Mouse (Mus musculus) kidney, postnatal 0 days (tissue): ENCODE results near the gene Sash3. TPM values are rescaled to one million over a fixed set of nuclear protein-coding genes. Genes with fewer than 3 reads are reported as not detected.

Source experiments
- ATAC-seq: fragments of 200-750 bp; cut with Nextera tagmentation; replicated peaks from 2 replicates; pipeline ENCODE4 v1.8.0; 2017; ENCODE audit warnings: low read depth, moderate number of reproducible peaks, moderate TSS enrichment, moderate library complexity; ENCODE audit not compliant: low FRiP score
- DNase-seq: peaks from one replicate; pipeline ENCODE4 v3.0.0-alpha.2; 2016; ENCODE audit warnings: low spot score
- H3K27ac ChIP-seq: fragments of 300-500 bp; sonication (generic); 2 replicates; pipeline ENCODE4 v1.5.1; 2014; ENCODE audit warnings: mild to moderate bottlenecking
- H3K27me3 ChIP-seq: fragments of 300-500 bp; sonication (generic); 2 replicates; pipeline ENCODE4 v1.6.1; 2014; ENCODE audit warnings: low read length, mixed read lengths; ENCODE audit not compliant: insufficient read depth
- H3K36me3 ChIP-seq: fragments of 300-500 bp; sonication (generic); 2 replicates; pipeline ENCODE4 v1.6.1; 2014; ENCODE audit warnings: low read length, mixed read lengths; ENCODE audit not compliant: insufficient read depth
- H3K4me1 ChIP-seq: fragments of 300-500 bp; sonication (generic); replicated peaks from 2 replicates; pipeline ENCODE4 v1.6.1; 2014; ENCODE audit warnings: antibody characterized with exemption, low read length, mixed read lengths; ENCODE audit not compliant: insufficient read depth
- H3K4me2 ChIP-seq: fragments of 300-500 bp; sonication (generic); 2 replicates; pipeline ENCODE4 v1.6.1; 2014; ENCODE audit warnings: mild to moderate bottlenecking, low read length, moderate library complexity, mixed read lengths
- H3K4me3 ChIP-seq: fragments of 300-500 bp; sonication (generic); replicated peaks from 2 replicates; pipeline ENCODE4 v1.5.1; 2014; ENCODE audit warnings: low read depth, low read length
- H3K9ac ChIP-seq: fragments of 300-500 bp; sonication (generic); 2 replicates; pipeline ENCODE4 v1.6.1; 2014; ENCODE audit warnings: low read depth, low read length
- H3K9me3 ChIP-seq: fragments of 300-500 bp; sonication (generic); replicated peaks from 2 replicates; pipeline ENCODE4 v1.6.1; 2016; ENCODE audit warnings: low read length, inconsistent platforms, mixed read lengths
- CTCF ChIP-seq: IDR thresholded peaks from 2 replicates; pipeline ENCODE4 v1.5.1; 2016; ENCODE audit warnings: antibody characterized with exemption, low read depth, mild to moderate bottlenecking, moderate library complexity
- WGBS: fragments of 180-500 bp; shearing (Covaris S2); extraction: QIAGEN DNeasy Blood & Tissue Kit; methylation state at CpG from one replicate; pipeline ENCODE4 v1.1.7; 2014; 5-methylcytosine and 5-hydroxymethylcytosine counted together
- polyA plus RNA-seq: library from polyadenylated mRNA; unstranded; fragments of >200 nt; fragmentation: Nextera tagmentation; extraction: Ambion mirVana; gene quantifications from 2 replicates; pipeline ENCODE4 v1.2.1, GENCODE M21; 2015

The Sash3 gene
- polyA plus RNA-seq, 1 experiment from 2014 or later: 1.2 TPM

DNA sequence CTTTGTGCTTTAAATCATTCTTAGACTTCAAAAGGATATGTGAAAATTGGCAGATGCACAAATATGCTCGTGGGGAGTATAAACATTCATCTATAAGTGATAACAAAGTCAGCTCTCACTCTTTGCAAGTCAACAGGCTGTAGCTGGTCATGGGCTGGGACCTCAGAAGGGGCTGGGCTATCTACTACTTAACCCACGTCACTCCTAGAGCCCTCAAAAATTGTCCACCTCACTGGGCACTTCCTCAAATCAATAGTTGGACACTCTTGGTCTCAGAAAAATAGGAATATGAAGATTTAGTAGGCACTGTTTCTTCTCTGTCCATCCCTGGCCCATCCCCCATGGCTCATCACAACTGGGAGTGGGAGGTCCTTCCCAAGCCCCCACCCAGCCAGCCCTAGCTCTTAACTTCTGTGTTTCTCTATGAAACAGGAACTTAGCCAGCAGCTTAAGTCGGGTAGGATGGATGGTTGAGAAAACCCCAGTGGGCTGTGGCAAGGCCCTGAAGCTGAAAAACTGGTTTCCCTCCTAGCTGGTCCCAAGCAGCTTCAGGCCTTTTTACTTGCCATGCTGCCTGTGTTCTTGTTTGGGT is 5.9 kb upstream of the Sash3 start:
- WGBS: 55% methylated on average over 3 of the region's 3 CpGs
- DNase-seq: no peak
- ATAC-seq: no peak

DNA sequence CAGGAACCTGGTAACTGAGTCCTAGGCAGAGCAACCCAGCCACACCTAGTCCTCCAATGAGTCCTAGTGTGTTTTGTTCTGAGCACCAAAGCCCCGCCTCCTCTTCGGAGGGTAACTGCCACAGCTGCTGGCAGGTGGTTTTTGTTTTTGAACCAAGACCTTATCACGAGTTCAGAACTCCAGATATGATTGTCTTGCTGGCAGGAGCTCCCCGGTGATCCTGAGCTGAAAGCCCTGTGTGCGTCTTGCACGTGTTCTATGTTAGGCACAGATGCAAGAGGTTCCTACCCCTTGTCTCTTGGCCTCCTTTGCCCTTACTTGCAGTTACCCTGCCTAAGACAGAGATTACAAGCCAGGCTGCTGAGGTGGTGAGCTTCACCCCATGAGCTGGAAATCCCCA is 4.8 kb upstream of the Sash3 start:
- Histone ChIP-seq H3K9ac (no peak overlapping the region), H3K4me3 (no peak overlapping the region), H3K4me1 (no peaks in the 10 kb centered on the region), H3K27ac (no peak overlapping the region), H3K9me3 (no peaks in the 10 kb centered on the region), H3K27me3 (no peaks in the 10 kb centered on the region), H3K4me2 (no peak overlapping the region), H3K36me3 (no peaks in the 10 kb centered on the region)
- 81% methylated on average over 6 of the region's 6 CpGs for WGBS
- DNase-seq: no peak
- no peak for ATAC-seq
- TF ChIP-seq CTCF: no peak

More for the DNA sequence above, 5.9 kb upstream of the Sash3 start:
- Histone ChIP-seq H3K27ac (no peak overlapping the region), H3K4me1 (no peaks in the 10 kb centered on the region), H3K4me2 (no peak overlapping the region), H3K27me3 (no peaks in the 10 kb centered on the region), H3K36me3 (no peaks in the 10 kb centered on the region), H3K4me3 (no peak overlapping the region), H3K9ac (no peak overlapping the region), H3K9me3 (no peaks in the 10 kb centered on the region)
- TF ChIP-seq CTCF: no peak

DNA sequence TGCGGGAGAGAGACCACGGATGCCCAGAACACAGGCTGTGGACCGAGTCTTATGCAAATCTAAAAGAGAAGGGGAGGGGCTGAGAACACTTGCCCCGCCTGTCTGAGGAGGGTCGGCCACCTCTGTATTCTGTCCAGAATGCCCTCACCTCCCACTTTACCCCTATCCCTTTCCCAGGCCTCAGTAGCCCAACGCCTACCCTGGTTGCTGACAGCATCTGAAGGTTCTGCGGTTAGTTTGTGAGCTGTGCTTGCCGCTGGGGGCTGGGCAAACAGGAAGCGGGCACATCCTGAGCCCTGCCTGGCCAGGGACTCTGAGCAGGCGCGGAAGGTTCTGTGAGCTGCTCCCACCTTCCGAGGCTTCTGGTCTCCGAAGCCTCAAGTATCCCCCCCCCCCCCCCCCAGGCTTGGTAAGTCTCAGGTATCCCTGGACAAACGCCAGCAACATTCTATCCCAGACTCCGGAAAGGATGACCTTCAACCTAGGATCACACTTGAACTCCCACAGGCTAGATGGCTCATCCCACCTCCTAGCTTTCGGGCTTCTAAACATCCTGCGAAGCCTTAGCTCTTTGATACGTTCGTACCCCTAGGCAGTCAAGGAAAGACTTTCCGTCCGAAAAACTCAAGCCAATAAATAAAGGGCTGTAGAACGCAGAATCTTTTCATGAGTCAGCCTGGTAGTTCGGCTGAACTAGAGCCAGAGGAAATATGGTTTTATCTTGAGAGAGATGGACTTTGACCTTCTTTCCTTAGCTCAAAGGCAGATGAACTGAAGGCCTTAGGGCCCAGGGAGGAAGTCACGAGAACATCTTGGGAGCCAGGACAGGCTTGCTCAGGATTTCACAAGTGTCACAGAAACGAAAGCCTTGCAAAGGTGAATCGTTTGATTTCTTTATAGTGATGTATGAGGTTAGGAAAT is 2.6 kb upstream of the Sash3 start:
- H3K4me2 ChIP-seq: peak overlapping the region; percentile 50
- DNase-seq (peak; percentile 19), ATAC-seq (peak; percentile 75)
- no peak overlapping the region; the same call in 1 of the 2 replicates for H3K27ac ChIP-seq
- no peaks in the 10 kb centered on the region for H3K36me3 ChIP-seq
- no peaks in the 10 kb centered on the region for H3K27me3 ChIP-seq
- H3K9me3 ChIP-seq: no peaks in the 10 kb centered on the region
- H3K4me1 ChIP-seq: no peaks in the 10 kb centered on the region
- TF ChIP-seq CTCF: no peak
- H3K9ac ChIP-seq: no peak overlapping the region
- 36% methylated on average over 25 of the region's 26 CpGs for WGBS
- peak overlapping the region; percentile 14 for H3K4me3 ChIP-seq

DNA sequence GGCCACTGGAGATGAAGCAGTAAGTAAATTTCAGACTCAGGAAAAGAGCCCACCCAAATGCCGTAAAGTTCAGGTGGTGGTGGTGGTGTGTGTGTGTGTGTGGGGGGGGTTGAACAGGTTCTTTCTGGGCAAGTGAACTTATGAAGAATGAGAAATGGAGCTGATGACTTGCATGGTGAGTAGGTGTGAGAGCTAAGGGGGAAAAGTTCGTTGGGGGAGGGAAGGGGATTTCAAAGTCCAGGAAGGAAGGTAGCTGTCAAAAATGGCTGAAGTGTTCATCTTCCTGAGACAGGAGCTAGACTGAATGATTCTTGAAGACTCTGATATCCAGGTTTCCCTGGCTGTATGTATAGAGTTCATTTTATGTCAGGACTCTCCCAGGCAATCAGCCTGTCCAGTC is 990 bp downstream of the Sash3 start:
- no peaks in the 10 kb centered on the region for H3K9me3 ChIP-seq
- TF ChIP-seq CTCF: no peak
- no peaks in the 10 kb centered on the region for H3K36me3 ChIP-seq
- H3K4me3 ChIP-seq: no peak overlapping the region
- 79% methylated on average over 2 of the region's 2 CpGs for WGBS
- no peak overlapping the region for H3K4me2 ChIP-seq
- H3K27me3 ChIP-seq: no peaks in the 10 kb centered on the region
- no peak overlapping the region for H3K27ac ChIP-seq
- no peak overlapping the region for H3K9ac ChIP-seq
- H3K4me1 ChIP-seq: no peaks in the 10 kb centered on the region
- no peak for ATAC-seq
- DNase-seq: no peak

DNA sequence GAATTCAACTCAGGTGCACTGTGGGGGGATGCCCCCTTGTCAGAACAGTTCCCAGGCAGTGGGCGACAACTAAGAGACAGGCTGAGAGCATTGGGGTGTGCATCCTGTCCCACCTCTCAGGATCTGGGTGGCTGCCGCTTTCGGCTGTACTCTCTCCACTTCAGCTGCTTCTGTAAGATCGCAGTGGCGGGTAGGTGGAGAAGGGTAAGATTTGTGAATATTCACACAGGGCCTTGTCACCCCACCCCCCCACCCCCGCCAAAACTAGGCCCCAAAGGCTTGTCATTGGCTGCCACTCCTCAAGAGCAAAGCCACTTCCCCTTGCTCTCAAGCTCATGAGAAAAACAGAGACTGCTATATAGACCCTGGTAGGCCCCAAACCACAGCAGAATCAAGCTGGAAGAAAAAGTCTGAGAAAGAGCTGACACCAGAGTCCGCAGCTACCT is 1.5 kb downstream of the Sash3 start:
- 80% methylated on average over 7 of the region's 7 CpGs for WGBS
- no peaks in the 10 kb centered on the region for H3K9me3 ChIP-seq

DNA sequence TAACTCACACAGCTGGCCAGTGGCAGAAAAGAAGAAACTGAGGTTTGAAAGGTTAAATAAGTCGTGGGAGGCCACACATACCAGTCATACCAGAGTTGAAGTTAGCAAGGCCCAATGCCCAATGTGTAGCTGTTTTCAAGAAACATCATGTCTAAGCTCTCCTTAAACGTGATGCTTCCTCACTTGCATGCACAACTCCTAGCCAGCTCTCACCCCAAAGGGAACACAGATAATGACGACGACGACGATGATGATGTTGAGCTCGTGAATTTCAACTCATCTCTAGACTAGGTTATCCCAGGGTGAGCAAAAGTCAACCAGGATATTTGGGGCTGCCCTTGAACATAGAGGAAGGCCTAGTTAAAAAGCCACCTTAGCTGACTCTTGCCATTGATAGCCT is 5.9 kb downstream of the Sash3 start:
- no peak overlapping the region for H3K9ac ChIP-seq
- DNase-seq: no peak
- no peaks in the 10 kb centered on the region for H3K36me3 ChIP-seq
- H3K4me2 ChIP-seq: no peak overlapping the region
- no peak for ATAC-seq
- H3K4me1 ChIP-seq: no peaks in the 10 kb centered on the region
- 82% methylated on average over 7 of the region's 7 CpGs for WGBS
- H3K9me3 ChIP-seq: no peaks in the 10 kb centered on the region
- H3K27me3 ChIP-seq: no peaks in the 10 kb centered on the region
- no peak overlapping the region for H3K27ac ChIP-seq
- H3K4me3 ChIP-seq: no peak overlapping the region
- no peak for TF ChIP-seq CTCF

More for the DNA sequence above, 1.5 kb downstream of the Sash3 start:
- no peak for TF ChIP-seq CTCF
- no peaks in the 10 kb centered on the region for H3K4me1 ChIP-seq
- no peak for DNase-seq
- ATAC-seq: no peak
- H3K27me3 ChIP-seq: no peaks in the 10 kb centered on the region
- H3K4me2 ChIP-seq: no peak overlapping the region
- no peak overlapping the region for H3K27ac ChIP-seq
- H3K36me3 ChIP-seq: no peaks in the 10 kb centered on the region
- H3K9ac ChIP-seq: no peak overlapping the region
- H3K4me3 ChIP-seq: no peak overlapping the region
